Mouse (Mus musculus) heart, adult 2 months (tissue): ENCODE results near the gene Coa5. TPM values are rescaled to one million over a fixed set of nuclear protein-coding genes. Genes with fewer than 3 reads are reported as not detected.
A peak's percentile ranks its signal among the peaks of the same experiment; 100 is the strongest.

Experiments
- DNase-seq, 2 experiments: peaks; one replicate each; pipeline ENCODE4 v3.0.0; 2021
- H3K27ac ChIP-seq: fragments of 200-600 bp; 2 replicates; pipeline ENCODE4 v1.8.1; 2022
- H3K27me3 ChIP-seq: fragments of 200-500 bp; 2 replicates; pipeline ENCODE4 v1.6.1; 2012; ENCODE audit warnings: mild to moderate bottlenecking, low read length, inconsistent platforms, mixed read lengths; ENCODE audit not compliant: control insufficient read depth, insufficient read depth
- H3K36me3 ChIP-seq: fragments of 200-500 bp; 2 replicates; pipeline ENCODE4 v1.6.1; 2012; ENCODE audit warnings: low read length, inconsistent platforms; ENCODE audit not compliant: control insufficient read depth, insufficient read depth
- H3K4me1 ChIP-seq: fragments of 200-500 bp; 2 replicates; pipeline ENCODE4 v1.6.1; 2011; ENCODE audit warnings: low read length; ENCODE audit not compliant: control insufficient read depth, insufficient read depth
- H3K4me3 ChIP-seq: fragments of 200-600 bp; 2 replicates; pipeline ENCODE4 v1.8.1; 2022
- H3K79me2 ChIP-seq: fragments of 200-500 bp; replicated peaks from 2 replicates; pipeline ENCODE4 v1.6.1; 2012; ENCODE audit warnings: mild to moderate bottlenecking, inconsistent platforms, low read length, moderate library complexity, mixed read lengths; ENCODE audit not compliant: control insufficient read depth, insufficient read depth
- H3K9ac ChIP-seq: fragments of 200-500 bp; 2 replicates; pipeline ENCODE4 v1.6.1; 2012; ENCODE audit warnings: low read depth, mild to moderate bottlenecking, control low read depth, inconsistent platforms, low read length, mixed read lengths
- CTCF ChIP-seq: fragments of 200-600 bp; IDR thresholded peaks from 2 replicates; pipeline ENCODE4 v1.8.1; 2022; ENCODE audit warnings: antibody characterized with exemption, mild to moderate bottlenecking, moderate library complexity
- EP300 ChIP-seq: fragments of 200-500 bp; IDR thresholded peaks from 2 replicates; pipeline ENCODE4 v1.6.1; 2011; ENCODE audit warnings: low read depth, low read length, control low read depth; ENCODE audit not compliant: insufficient read depth
- POLR2A ChIP-seq: fragments of 200-500 bp; IDR thresholded peaks from 2 replicates; pipeline ENCODE4 v1.6.1; 2011; ENCODE audit warnings: mild to moderate bottlenecking, low read depth, low read length, control low read depth; ENCODE audit not compliant: insufficient read depth
- WGBS: fragments of 180-500 bp; shearing (Covaris S2); methylation state at CpG from one replicate; pipeline ENCODE4 v1.1.7; 2018; 5-methylcytosine and 5-hydroxymethylcytosine counted together
- intact Hi-C: fragments of 180-260 bp; cut with DNase I; formaldehyde crosslinking; loops from one replicate; pipeline ENCODE4 v1.15.1; 2025
- polyA plus RNA-seq: library from polyadenylated mRNA; depleted of rRNA; stranded (reverse); fragments of >200 nt; gene quantifications from 2 replicates; pipeline ENCODE4 v1.2.3, GENCODE M21; 2012
- total RNA-seq, 2 experiments: library from RNA; stranded (reverse); gene quantifications; 2 replicates each; pipeline ENCODE4 v1.2.3; 2021

Coa5 gene
- total and polyA plus RNA-seq, 3 experiments = 97.3 to 106 (median 100) TPM

- H3K36me3 ChIP-seq = no peaks in the 10 kb centered on the region; the same call in 1 of the 2 replicates
- WGBS = 83% methylated on average over 3 of the region's 3 CpGs
- TF ChIP-seq POLR2A (no peak), CTCF (peak; percentile 45)
- DNase-seq = no peak
- H3K27me3 ChIP-seq = no peaks in the 10 kb centered on the region
- no peak overlapping the region for H3K27ac ChIP-seq
- no peak overlapping the region for H3K9ac ChIP-seq
- no peaks in the 10 kb centered on the region; the same call in 1 of the 2 replicates for H3K79me2 ChIP-seq
- H3K4me1 ChIP-seq = no peaks in the 10 kb centered on the region
- no peak overlapping the region for H3K4me3 ChIP-seq
- intact Hi-C loops = no loop called here
Measured at GRCm38 (mm10) chr1:37466322-37466995, 36.6 kb upstream of the Coa5 start.

GRCm38 (mm10) chr1:37464878-37465452, 35.1 kb upstream of the Coa5 start:
- intact Hi-C loops = no loop called here
- Histone ChIP-seq H3K36me3 (no peaks in the 10 kb centered on the region; the same call in 1 of the 2 replicates), H3K27ac (no peak overlapping the region), H3K79me2 (no peaks in the 10 kb centered on the region; the same call in 1 of the 2 replicates), H3K9ac (no peak overlapping the region), H3K27me3 (no peaks in the 10 kb centered on the region), H3K4me1 (no peaks in the 10 kb centered on the region), H3K4me3 (no peak overlapping the region)
- TF ChIP-seq EP300 (no peak), POLR2A (no peak), CTCF (no peak)
- DNase-seq = no peak
- 85% methylated on average over 10 of the region's 10 CpGs for WGBS

- DNase-seq = no peak
- Histone ChIP-seq H3K4me1 (no peaks in the 10 kb centered on the region), H3K9ac (no peak overlapping the region), H3K36me3 (no peaks in the 10 kb centered on the region), H3K4me3 (no peak overlapping the region), H3K27ac (no peak overlapping the region), H3K79me2 (no peaks in the 10 kb centered on the region), H3K27me3 (no peaks in the 10 kb centered on the region)
- TF ChIP-seq CTCF (no peak), POLR2A (no peak), EP300 (no peak)
- intact Hi-C loops = no loop called here
- 93% methylated on average over 7 of the region's 7 CpGs for WGBS
Measured at GRCm38 (mm10) chr1:37457546-37457945, 27.6 kb upstream of the Coa5 start.

GRCm38 (mm10) chr1:37451270-37451669, 21.4 kb upstream of the Coa5 start:
- no peaks in the 10 kb centered on the region for H3K36me3 ChIP-seq

GRCm38 (mm10) chr1:37448361-37449095, 18.6 kb upstream of the Coa5 start:
- Histone ChIP-seq H3K27me3 (no peaks in the 10 kb centered on the region), H3K4me1 (no peaks in the 10 kb centered on the region), H3K27ac (no peak overlapping the region), H3K79me2 (no peaks in the 10 kb centered on the region), H3K36me3 (no peaks in the 10 kb centered on the region), H3K4me3 (no peak overlapping the region), H3K9ac (no peak overlapping the region)
- peak; percentile 32 to 66 for DNase-seq
- WGBS = 72% methylated on average over 10 of the region's 10 CpGs
- no peak for TF ChIP-seq POLR2A
- TF ChIP-seq EP300 = no peak
- TF ChIP-seq CTCF = peak; percentile 82
- intact Hi-C loops = loop anchor here (1.0 kb wide), 1 partner anchor 191 kb away; no protein-coding TSS in a partner anchor

More at GRCm38 (mm10) chr1:37451270-37451669, 21.4 kb upstream of the Coa5 start:
- Histone ChIP-seq H3K27ac (no peak overlapping the region), H3K27me3 (no peaks in the 10 kb centered on the region), H3K4me1 (no peaks in the 10 kb centered on the region), H3K4me3 (no peak overlapping the region), H3K79me2 (no peaks in the 10 kb centered on the region), H3K9ac (no peak overlapping the region)
- intact Hi-C loops = no loop called here
- 94% methylated on average over 8 of the region's 8 CpGs for WGBS
- TF ChIP-seq CTCF (no peak), EP300 (no peak), POLR2A (no peak)
- DNase-seq = no peak
